Mouse (Mus musculus): ENCODE results near the gene Acvr1b. TPM values are rescaled to one million over a fixed set of nuclear protein-coding genes. Genes with fewer than 3 reads are reported as not detected.

Acvr1b gene
- polyA plus RNA-seq, 1 experiment from 2014 or later = 22.4 TPM

- no peaks in the 10 kb centered on the region for H3K36me3 ChIP-seq (ENCODE audit: control insufficient read depth, insufficient read depth, low read length)
- H3K27me3 ChIP-seq (replicated peaks; ENCODE audit: control insufficient read depth, insufficient read depth, low read length) = no peaks in the 10 kb centered on the region; the same call in 1 of the 2 replicates
- H3K4me3 ChIP-seq (ENCODE audit: low read length) = no peak overlapping the region
- ATAC-seq = no peak
- H3K9ac ChIP-seq (ENCODE audit: low read depth, low read length) = no peak overlapping the region
- H3K4me2 ChIP-seq (ENCODE audit: low read length) = no peak overlapping the region
- peaks cover 16% of the 10 kb centered on the region for H3K4me1 ChIP-seq (ENCODE audit: control insufficient read depth, insufficient read depth, low read depth, low read length)
- 85% methylated on average over 5 of the region's 5 CpGs for WGBS
- H3K27ac ChIP-seq (ENCODE audit: low read depth, low read length) = no peak overlapping the region
- H3K9me3 ChIP-seq (ENCODE audit: control insufficient read depth, low read length) = no peaks in the 10 kb centered on the region
Measured at GRCm38 (mm10) chr15:101144176-101144575, 29.7 kb upstream of the Acvr1b start.

- 80% methylated on average over 8 of the region's 8 CpGs for WGBS
- no peaks in the 10 kb centered on the region for H3K36me3 ChIP-seq (ENCODE audit: control insufficient read depth, insufficient read depth, low read length)
- no peak overlapping the region for H3K4me2 ChIP-seq (ENCODE audit: low read length)
- H3K9me3 ChIP-seq (ENCODE audit: control insufficient read depth, low read length) = no peaks in the 10 kb centered on the region
- peaks cover 11% of the 10 kb centered on the region for H3K4me1 ChIP-seq (ENCODE audit: control insufficient read depth, insufficient read depth, low read depth, low read length)
- no peaks in the 10 kb centered on the region; the same call in 1 of the 2 replicates for H3K27me3 ChIP-seq (replicated peaks; ENCODE audit: control insufficient read depth, insufficient read depth, low read length)
- H3K9ac ChIP-seq (ENCODE audit: low read depth, low read length) = no peak overlapping the region
- no peak overlapping the region for H3K4me3 ChIP-seq (ENCODE audit: low read length)
- H3K27ac ChIP-seq (ENCODE audit: low read depth, low read length) = no peak overlapping the region
- ATAC-seq = no peak
Measured at GRCm38 (mm10) chr15:101144779-101145178, 29.1 kb upstream of the Acvr1b start.

GRCm38 (mm10) chr15:101145424-101146099 is 28.3 kb upstream of the Acvr1b start:
- H3K4me3 ChIP-seq (ENCODE audit: low read length) = peak overlapping the region; percentile 11; the same call in 1 of the 2 replicates
- H3K4me2 ChIP-seq (ENCODE audit: low read length) = peak overlapping the region; percentile 51
- H3K27ac ChIP-seq (ENCODE audit: low read depth, low read length) = 0 out of 2 replicates have a peak overlapping the region, but pooled peaks have one; percentile 23
- no peaks in the 10 kb centered on the region for H3K36me3 ChIP-seq (ENCODE audit: control insufficient read depth, insufficient read depth, low read length)
- H3K9ac ChIP-seq (ENCODE audit: low read depth, low read length) = peak overlapping the region; percentile 59
- no peaks in the 10 kb centered on the region for H3K9me3 ChIP-seq (ENCODE audit: control insufficient read depth, low read length)
- H3K27me3 ChIP-seq (replicated peaks; ENCODE audit: control insufficient read depth, insufficient read depth, low read length) = no peaks in the 10 kb centered on the region; the same call in 1 of the 2 replicates
- 10% methylated on average over 19 of the region's 19 CpGs for WGBS
- ATAC-seq = peak; percentile 94
- H3K4me1 ChIP-seq (ENCODE audit: control insufficient read depth, insufficient read depth, low read depth, low read length) = peaks cover 7% of the 10 kb centered on the region

DNA sequence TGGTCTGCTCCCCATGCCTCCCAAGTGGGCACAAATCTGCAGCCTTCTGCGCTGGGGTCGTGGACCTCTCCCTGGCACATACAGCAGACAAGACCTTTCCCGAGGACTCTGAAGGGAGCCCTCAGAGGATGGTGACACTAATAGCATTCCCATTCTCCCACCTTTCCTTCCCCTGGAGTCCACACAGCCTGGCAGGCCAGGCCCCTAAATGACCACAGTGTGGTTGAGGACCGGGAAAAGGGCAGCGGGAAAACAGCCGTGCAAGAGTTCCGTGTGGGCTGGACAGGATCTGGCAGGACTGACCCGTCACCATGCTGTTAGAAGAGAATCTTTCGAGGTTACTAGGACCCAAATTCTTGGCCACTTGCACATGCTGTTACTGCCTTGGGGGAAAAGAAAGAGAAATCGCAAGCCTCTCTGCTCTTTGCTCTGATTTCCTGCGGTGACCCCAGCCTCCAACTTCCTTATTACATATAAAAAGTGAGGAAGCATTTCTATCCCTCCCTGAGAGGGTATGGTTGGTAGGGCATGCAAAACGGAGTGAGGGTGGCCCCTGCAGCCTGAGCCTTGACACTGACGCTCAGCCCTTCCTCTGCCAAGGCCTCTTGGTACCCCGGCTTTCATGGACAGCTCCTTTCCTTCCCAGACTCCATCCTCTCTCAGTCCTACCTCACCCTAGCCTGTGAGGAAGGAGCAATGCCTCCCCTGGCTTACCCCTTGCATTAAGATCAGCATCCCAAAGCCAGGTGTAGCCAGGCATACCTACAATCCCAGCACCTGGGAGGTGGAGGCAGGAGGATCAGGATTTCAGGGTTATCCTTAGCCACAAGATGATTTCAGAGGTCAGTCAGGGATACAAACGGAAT is 27.5 kb upstream of the Acvr1b start:
- Histone ChIP-seq H3K27me3 (replicated peaks; ENCODE audit: control insufficient read depth, insufficient read depth, low read length) (no peaks in the 10 kb centered on the region; the same call in 1 of the 2 replicates), H3K27ac (ENCODE audit: low read depth, low read length) (no peak overlapping the region), H3K4me2 (ENCODE audit: low read length) (no peak overlapping the region), H3K36me3 (ENCODE audit: control insufficient read depth, insufficient read depth, low read length) (no peaks in the 10 kb centered on the region), H3K9me3 (ENCODE audit: control insufficient read depth, low read length) (no peaks in the 10 kb centered on the region), H3K9ac (ENCODE audit: low read depth, low read length) (peak overlapping the region; percentile 59; the same call in 1 of the 2 replicates), H3K4me1 (ENCODE audit: control insufficient read depth, insufficient read depth, low read depth, low read length) (peaks cover 7% of the 10 kb centered on the region), H3K4me3 (ENCODE audit: low read length) (no peak overlapping the region)
- WGBS = 67% methylated on average over 15 of the region's 15 CpGs
- ATAC-seq = no peak

DNA sequence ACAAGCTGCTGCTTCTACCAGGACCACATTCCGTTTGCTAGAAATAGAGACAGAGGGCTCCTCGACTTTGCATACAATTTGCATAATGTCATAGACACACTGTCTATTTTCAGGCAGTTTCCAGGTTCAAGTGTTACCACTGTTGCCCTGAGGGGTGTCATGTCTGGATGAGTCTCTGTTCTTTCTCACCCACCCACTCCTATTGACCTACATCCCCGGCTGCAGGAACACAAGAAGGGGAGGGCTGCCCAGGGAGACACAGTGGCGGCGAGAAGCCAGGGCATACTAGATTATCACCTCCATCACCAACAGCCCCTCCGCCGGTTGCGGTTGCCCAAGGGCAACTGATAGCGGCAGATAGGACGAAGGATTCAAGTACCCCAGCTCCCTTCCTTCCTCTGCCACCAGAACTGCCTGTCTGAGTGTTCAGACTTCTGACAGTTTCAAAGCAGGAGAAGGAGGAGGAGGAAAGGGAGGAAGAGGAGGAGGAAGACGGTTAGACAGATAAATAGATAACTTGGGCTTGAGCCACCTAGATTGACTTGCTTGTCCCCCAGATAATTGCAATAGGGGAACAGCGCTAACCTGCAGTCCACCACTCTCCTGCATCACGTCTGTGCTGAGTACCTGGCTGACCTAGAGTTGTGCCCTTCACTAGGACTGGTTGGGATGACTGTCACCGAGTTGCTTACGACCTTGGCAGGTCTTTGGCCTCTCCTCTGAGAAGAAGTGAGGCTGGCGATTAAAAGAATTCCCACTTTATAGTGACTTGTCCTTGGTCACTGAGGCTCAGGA is 26.6 kb upstream of the Acvr1b start:
- Histone ChIP-seq H3K9me3 (ENCODE audit: control insufficient read depth, low read length) (no peaks in the 10 kb centered on the region), H3K4me2 (ENCODE audit: low read length) (no peak overlapping the region), H3K27ac (ENCODE audit: low read depth, low read length) (no peak overlapping the region), H3K9ac (ENCODE audit: low read depth, low read length) (no peak overlapping the region), H3K27me3 (replicated peaks; ENCODE audit: control insufficient read depth, insufficient read depth, low read length) (no peaks in the 10 kb centered on the region; the same call in 1 of the 2 replicates), H3K4me1 (ENCODE audit: control insufficient read depth, insufficient read depth, low read depth, low read length) (peaks cover 7% of the 10 kb centered on the region), H3K36me3 (ENCODE audit: control insufficient read depth, insufficient read depth, low read length) (no peaks in the 10 kb centered on the region), H3K4me3 (ENCODE audit: low read length) (no peak overlapping the region)
- WGBS = 70% methylated on average over 16 of the region's 16 CpGs
- ATAC-seq = no peak

- Histone ChIP-seq H3K4me2 (ENCODE audit: low read length) (no peak overlapping the region), H3K4me3 (ENCODE audit: low read length) (no peak overlapping the region), H3K9me3 (ENCODE audit: control insufficient read depth, low read length) (no peaks in the 10 kb centered on the region), H3K27ac (ENCODE audit: low read depth, low read length) (no peak overlapping the region), H3K9ac (ENCODE audit: low read depth, low read length) (no peak overlapping the region), H3K36me3 (ENCODE audit: control insufficient read depth, insufficient read depth, low read length) (no peaks in the 10 kb centered on the region), H3K4me1 (ENCODE audit: control insufficient read depth, insufficient read depth, low read depth, low read length) (peaks cover 7% of the 10 kb centered on the region), H3K27me3 (replicated peaks; ENCODE audit: control insufficient read depth, insufficient read depth, low read length) (no peaks in the 10 kb centered on the region; the same call in 1 of the 2 replicates)
- WGBS = 61% methylated on average over 6 of the region's 6 CpGs
- ATAC-seq = no peak
Measured at GRCm38 (mm10) chr15:101147910-101148273, 26.0 kb upstream of the Acvr1b start.

GRCm38 (mm10) chr15:101148604-101149003 is 25.3 kb upstream of the Acvr1b start:
- Histone ChIP-seq H3K27ac (ENCODE audit: low read depth, low read length) (no peak overlapping the region), H3K4me1 (ENCODE audit: control insufficient read depth, insufficient read depth, low read depth, low read length) (peaks cover 7% of the 10 kb centered on the region), H3K4me3 (ENCODE audit: low read length) (no peak overlapping the region), H3K9ac (ENCODE audit: low read depth, low read length) (no peak overlapping the region), H3K27me3 (replicated peaks; ENCODE audit: control insufficient read depth, insufficient read depth, low read length) (no peaks in the 10 kb centered on the region; the same call in 1 of the 2 replicates), H3K36me3 (ENCODE audit: control insufficient read depth, insufficient read depth, low read length) (no peaks in the 10 kb centered on the region), H3K9me3 (ENCODE audit: control insufficient read depth, low read length) (no peaks in the 10 kb centered on the region), H3K4me2 (ENCODE audit: low read length) (no peak overlapping the region)
- WGBS = 80% methylated on average over 6 of the region's 6 CpGs
- ATAC-seq = no peak

DNA sequence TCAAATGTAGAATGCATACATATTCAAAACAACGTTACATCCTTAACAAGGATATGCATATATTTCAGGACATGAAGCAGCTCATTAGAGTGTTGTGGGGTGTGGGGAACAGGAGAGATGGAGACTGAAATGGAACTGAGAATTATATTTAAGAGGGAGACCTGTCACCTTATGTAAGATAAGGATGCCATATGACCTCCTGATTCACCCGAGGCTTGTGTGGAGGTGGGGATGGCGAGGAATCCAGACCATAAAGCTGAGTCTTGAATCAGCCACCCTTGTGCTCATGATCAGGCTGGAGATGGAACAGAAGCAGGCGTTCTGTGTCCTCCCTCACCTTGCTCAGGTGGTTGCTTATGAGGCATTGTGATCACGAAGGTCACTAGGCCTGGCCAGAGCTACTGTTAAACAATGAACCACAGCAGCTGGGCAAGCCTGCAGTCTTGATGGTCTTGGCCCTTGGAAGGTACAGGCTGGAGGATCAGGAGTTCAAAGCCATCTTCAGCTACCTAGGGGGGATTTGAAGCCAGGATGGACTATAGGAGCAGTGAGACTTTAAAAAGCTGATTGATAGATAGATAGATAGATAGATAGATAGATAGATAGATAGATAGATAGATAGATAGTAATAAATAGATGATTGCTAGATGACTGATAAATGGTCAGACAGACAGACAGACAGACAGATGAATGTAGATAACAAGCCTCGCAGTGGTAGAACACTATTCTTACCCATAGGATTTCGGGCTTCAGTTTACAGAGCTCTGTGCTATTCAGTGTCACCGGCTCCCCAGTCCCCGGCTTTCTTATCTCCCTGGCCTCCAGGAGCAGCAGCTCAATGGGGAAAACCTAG is 22.2 kb upstream of the Acvr1b start:
- no peaks in the 10 kb centered on the region for H3K36me3 ChIP-seq (ENCODE audit: control insufficient read depth, insufficient read depth, low read length)
- H3K4me2 ChIP-seq (ENCODE audit: low read length) = no peak overlapping the region
- H3K27ac ChIP-seq (ENCODE audit: low read depth, low read length) = no peak overlapping the region
- H3K4me1 ChIP-seq (ENCODE audit: control insufficient read depth, insufficient read depth, low read depth, low read length) = no peaks in the 10 kb centered on the region
- 78% methylated on average over 9 of the region's 9 CpGs for WGBS
- H3K4me3 ChIP-seq (ENCODE audit: low read length) = no peak overlapping the region
- H3K9me3 ChIP-seq (ENCODE audit: control insufficient read depth, low read length) = peaks cover 3% of the 10 kb centered on the region
- no peak overlapping the region for H3K9ac ChIP-seq (ENCODE audit: low read depth, low read length)
- ATAC-seq = no peak
- no peaks in the 10 kb centered on the region for H3K27me3 ChIP-seq (replicated peaks; ENCODE audit: control insufficient read depth, insufficient read depth, low read length)

All from hindbrain, embryonic 16.5 days (tissue).